Mouse (Mus musculus): ENCODE results near the gene Rps6ka2. TPM values are rescaled to one million over a fixed set of nuclear protein-coding genes. Genes with fewer than 3 reads are reported as not detected.

The Rps6ka2 gene
- polyA plus RNA-seq, 1 experiment from 2014 or later: 18.9 TPM

DNA sequence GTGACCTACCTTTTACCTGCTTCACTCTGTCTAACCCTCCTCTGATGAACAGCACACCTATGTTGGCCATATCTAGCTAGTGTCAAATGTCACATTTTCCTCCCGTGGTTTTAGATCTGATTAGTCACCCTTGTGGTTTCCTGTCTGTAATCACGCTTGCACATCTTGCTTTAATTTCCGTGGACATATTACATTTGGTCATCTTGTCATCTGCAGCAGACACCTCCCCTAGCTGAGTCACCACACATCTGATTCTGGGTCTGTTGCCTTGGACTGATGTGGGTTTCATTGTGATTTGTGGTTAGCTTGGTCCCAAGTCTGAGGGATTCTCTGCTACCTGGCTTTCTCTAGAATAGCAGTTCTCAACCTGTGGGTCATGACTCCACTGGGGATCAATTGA lies 6.0 kb upstream of the Rps6ka2 start:
- Histone ChIP-seq H3K27me3 (replicated peaks; ENCODE audit: control insufficient read depth, insufficient read depth, low read length) (no peaks in the 10 kb centered on the region), H3K36me3 (ENCODE audit: control insufficient read depth, insufficient read depth, low read length) (no peaks in the 10 kb centered on the region), H3K9me3 (replicated peaks; ENCODE audit: control insufficient read depth, low read length) (no peaks in the 10 kb centered on the region), H3K9ac (ENCODE audit: low read length) (no peak overlapping the region), H3K27ac (ENCODE audit: low read depth, low read length) (no peak overlapping the region), H3K4me3 (ENCODE audit: low read depth, low read length) (no peak overlapping the region), H3K4me2 (ENCODE audit: low read length) (no peak overlapping the region), H3K4me1 (ENCODE audit: control insufficient read depth, insufficient read depth, low read length) (peaks cover 4% of the 10 kb centered on the region)
- DNase-seq (ENCODE audit: low spot score) (no peak), ATAC-seq (no peak)
- 89% methylated on average over 3 of the region's 3 CpGs for WGBS

DNA sequence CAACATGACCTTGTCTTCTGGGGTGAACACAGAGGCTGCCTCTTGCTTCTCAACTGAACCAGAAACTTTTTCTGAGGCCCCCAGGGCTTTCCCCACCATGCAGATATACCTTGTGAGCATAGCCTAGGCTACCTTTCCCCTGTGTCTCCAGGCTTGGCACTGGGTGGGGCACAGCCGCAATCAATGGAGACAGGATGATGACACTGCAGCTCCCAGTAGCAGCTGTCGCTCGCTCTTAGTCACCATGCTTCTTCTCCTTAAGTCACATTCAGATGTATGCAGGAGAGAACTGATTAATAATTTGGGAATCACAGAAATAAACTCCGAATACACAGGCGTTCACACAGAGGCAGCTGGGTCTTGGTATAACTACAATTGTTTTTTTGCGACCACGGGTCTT lies 4.4 kb upstream of the Rps6ka2 start:
- H3K4me3 ChIP-seq (ENCODE audit: low read depth, low read length): no peak overlapping the region
- no peaks in the 10 kb centered on the region for H3K36me3 ChIP-seq (ENCODE audit: control insufficient read depth, insufficient read depth, low read length)
- no peak for DNase-seq (ENCODE audit: low spot score)
- peaks cover 7% of the 10 kb centered on the region for H3K4me1 ChIP-seq (ENCODE audit: control insufficient read depth, insufficient read depth, low read length)
- H3K9ac ChIP-seq (ENCODE audit: low read length): no peak overlapping the region
- WGBS: 96% methylated on average over 7 of the region's 7 CpGs
- no peak overlapping the region for H3K4me2 ChIP-seq (ENCODE audit: low read length)
- H3K27ac ChIP-seq (ENCODE audit: low read depth, low read length): no peak overlapping the region
- H3K27me3 ChIP-seq (replicated peaks; ENCODE audit: control insufficient read depth, insufficient read depth, low read length): no peaks in the 10 kb centered on the region
- no peak for ATAC-seq
- H3K9me3 ChIP-seq (replicated peaks; ENCODE audit: control insufficient read depth, low read length): no peaks in the 10 kb centered on the region

DNA sequence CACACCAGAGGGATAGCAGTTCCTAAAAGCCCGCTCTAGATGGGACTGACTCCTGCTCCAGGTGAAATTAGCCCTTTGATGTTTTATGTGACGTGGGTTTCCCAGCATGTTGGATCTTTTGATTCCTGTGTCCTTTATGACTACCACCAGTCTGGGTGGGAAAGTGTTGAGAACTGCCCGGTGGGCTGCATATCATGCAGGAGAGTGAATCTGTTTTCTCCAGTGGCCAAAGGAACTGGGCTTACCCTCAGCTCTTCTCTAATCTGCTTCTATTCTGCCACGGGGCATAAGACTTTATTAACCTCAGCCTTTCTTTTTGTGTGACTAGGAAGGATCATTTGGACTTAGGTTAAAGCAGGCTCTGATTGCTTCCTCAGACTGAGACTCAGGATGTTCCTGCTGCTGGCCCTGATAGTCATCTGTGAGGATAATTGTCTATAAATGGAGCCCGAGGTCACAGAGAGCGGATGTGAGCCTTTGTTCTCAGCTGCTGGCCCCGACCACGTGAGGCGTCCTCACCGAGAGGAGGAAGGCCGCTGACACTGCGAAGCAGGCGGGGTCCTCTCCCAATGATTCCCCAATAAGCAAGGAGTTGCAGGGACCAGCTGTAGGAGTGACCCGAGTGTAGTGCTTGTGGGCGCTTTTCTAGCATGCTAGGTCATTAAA lies 821 bp upstream of the Rps6ka2 start:
- H3K4me3 ChIP-seq (ENCODE audit: low read depth, low read length): peak overlapping the region; percentile 78
- H3K9me3 ChIP-seq (replicated peaks; ENCODE audit: control insufficient read depth, low read length): no peaks in the 10 kb centered on the region
- H3K4me2 ChIP-seq (ENCODE audit: low read length): peak overlapping the region; percentile 92
- H3K27ac ChIP-seq (ENCODE audit: low read depth, low read length): peak overlapping the region; percentile 81
- ATAC-seq: peak; percentile 47
- no peaks in the 10 kb centered on the region for H3K27me3 ChIP-seq (replicated peaks; ENCODE audit: control insufficient read depth, insufficient read depth, low read length)
- no peaks in the 10 kb centered on the region for H3K36me3 ChIP-seq (ENCODE audit: control insufficient read depth, insufficient read depth, low read length)
- H3K4me1 ChIP-seq (ENCODE audit: control insufficient read depth, insufficient read depth, low read length): peaks cover 15% of the 10 kb centered on the region
- peak overlapping the region; percentile 48 for H3K9ac ChIP-seq (ENCODE audit: low read length)
- DNase-seq (ENCODE audit: low spot score): peak; percentile 70
- 8% methylated on average over 15 of the region's 15 CpGs for WGBS

DNA sequence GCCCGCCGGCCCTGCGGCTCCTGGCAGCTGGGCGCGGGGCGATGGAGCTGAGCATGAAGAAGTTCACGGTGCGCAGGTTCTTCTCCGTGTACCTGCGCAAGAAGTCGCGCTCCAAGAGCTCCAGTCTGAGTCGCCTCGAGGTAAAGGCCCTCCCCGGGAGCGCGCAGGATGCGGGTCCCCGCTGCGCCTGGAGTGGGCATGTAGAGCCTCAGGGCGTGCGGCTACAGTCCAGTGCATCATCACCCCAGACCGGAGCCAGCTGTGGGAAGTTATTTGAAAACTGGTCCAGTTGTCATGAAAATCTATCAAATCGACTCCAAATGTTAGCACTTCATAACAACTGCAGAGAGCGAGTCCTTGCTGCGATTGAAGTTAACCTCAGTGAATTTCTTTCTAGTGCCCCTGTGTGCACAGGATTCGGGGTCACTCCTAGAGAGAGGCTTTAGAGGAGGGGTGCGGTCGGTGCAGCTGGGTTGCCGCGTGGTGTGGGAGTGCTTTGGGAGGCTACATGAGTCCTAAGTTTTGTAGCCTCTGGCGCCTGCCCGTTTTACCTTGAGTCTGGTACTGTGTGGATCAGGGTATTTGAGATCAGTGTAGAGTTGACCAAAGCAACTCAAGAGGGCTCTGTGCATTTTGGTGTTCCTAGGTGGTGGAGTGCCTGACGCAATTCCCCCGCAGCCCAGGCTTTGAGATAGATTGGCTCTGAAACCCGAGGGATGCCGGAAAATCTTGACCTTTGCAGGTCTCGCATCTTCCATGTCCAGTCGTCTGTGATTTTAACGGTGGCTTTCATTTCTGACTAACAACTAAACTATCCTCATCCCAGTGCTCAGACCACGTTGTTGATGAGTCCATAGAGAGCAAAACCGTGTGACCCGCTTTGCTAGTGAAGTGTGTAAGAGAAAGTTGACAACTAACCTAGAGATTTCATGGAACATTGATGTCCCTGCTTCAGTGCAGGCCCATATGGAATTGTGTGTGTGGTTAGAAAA lies 685 bp downstream of the Rps6ka2 start:
- no peak; the same call in 1 of the 2 replicates for ATAC-seq
- DNase-seq (ENCODE audit: low spot score): no peak
- H3K4me1 ChIP-seq (ENCODE audit: control insufficient read depth, insufficient read depth, low read length): peaks cover 15% of the 10 kb centered on the region
- peak overlapping the region; percentile 79 for H3K9ac ChIP-seq (ENCODE audit: low read length)
- no peaks in the 10 kb centered on the region for H3K27me3 ChIP-seq (replicated peaks; ENCODE audit: control insufficient read depth, insufficient read depth, low read length)
- peak overlapping the region; percentile 78 for H3K4me3 ChIP-seq (ENCODE audit: low read depth, low read length)
- H3K9me3 ChIP-seq (replicated peaks; ENCODE audit: control insufficient read depth, low read length): no peaks in the 10 kb centered on the region
- no peaks in the 10 kb centered on the region for H3K36me3 ChIP-seq (ENCODE audit: control insufficient read depth, insufficient read depth, low read length)
- peak overlapping the region; percentile 92 for H3K4me2 ChIP-seq (ENCODE audit: low read length)
- 2% methylated on average over 43 of the region's 43 CpGs for WGBS
- peak overlapping the region; percentile 63 for H3K27ac ChIP-seq (ENCODE audit: low read depth, low read length)

DNA sequence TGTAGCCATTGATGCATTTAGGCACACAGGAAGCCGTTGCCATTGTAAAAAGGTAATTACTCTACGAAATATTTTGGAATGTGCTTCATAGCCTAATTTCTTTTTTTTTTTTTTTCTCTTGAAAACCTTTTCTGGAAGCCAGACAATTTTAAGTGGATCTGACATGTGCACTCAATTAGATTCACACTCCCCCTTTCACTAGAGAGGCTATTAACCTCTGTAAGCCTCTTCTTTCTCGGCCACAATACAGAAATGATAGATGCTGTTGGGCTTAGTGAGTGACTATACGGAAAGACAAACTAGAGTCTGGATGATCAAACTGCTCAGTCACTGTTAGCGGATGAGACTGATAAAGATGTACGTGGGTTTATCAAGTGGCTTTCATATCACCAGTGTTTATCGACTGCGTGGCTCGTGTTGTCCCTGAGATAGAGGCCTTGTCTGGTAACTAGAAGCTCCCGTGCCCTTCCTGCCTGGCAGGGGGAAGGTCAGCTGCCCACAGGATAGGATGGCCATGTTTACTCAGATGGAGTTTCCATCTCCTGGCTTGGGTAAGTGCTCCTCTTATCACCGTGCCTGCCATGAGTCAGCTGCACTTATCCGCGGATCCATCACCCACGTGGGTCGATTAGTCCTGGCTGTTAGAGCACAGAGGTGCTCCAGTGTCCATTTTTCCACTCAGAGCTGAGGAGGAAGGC lies 3.6 kb downstream of the Rps6ka2 start:
- no peaks in the 10 kb centered on the region for H3K36me3 ChIP-seq (ENCODE audit: control insufficient read depth, insufficient read depth, low read length)
- H3K4me3 ChIP-seq (ENCODE audit: low read depth, low read length): no peak overlapping the region
- no peak overlapping the region for H3K4me2 ChIP-seq (ENCODE audit: low read length)
- peaks cover 20% of the 10 kb centered on the region for H3K4me1 ChIP-seq (ENCODE audit: control insufficient read depth, insufficient read depth, low read length)
- 81% methylated on average over 15 of the region's 15 CpGs for WGBS
- ATAC-seq: no peak
- no peaks in the 10 kb centered on the region for H3K9me3 ChIP-seq (replicated peaks; ENCODE audit: control insufficient read depth, low read length)
- no peak for DNase-seq (ENCODE audit: low spot score)
- no peaks in the 10 kb centered on the region for H3K27me3 ChIP-seq (replicated peaks; ENCODE audit: control insufficient read depth, insufficient read depth, low read length)
- no peak overlapping the region for H3K9ac ChIP-seq (ENCODE audit: low read length)
- H3K27ac ChIP-seq (ENCODE audit: low read depth, low read length): no peak overlapping the region

DNA sequence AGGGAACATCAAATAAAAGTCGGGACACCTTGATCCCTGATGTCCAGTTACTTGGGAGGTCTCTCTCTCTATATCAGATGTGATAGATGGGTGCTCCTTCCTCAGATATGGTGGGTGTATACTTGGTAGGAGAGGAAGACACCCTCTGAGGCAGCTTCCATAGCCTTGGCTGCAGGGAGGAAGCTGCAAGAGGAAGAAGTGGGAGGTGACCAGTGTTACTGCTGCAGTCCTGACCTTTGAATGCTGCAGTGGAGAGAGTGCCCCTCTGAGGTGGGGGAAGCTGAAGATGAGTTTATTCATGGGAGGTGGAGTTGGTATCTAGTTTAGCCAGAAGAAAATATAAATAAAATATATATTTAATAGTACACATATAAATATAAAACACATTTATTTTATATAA lies 5.4 kb downstream of the Rps6ka2 start:
- ATAC-seq (no peak), DNase-seq (ENCODE audit: low spot score) (no peak)
- Histone ChIP-seq H3K9ac (ENCODE audit: low read length) (no peak overlapping the region), H3K4me2 (ENCODE audit: low read length) (no peak overlapping the region), H3K9me3 (replicated peaks; ENCODE audit: control insufficient read depth, low read length) (no peaks in the 10 kb centered on the region), H3K36me3 (ENCODE audit: control insufficient read depth, insufficient read depth, low read length) (no peaks in the 10 kb centered on the region), H3K27ac (ENCODE audit: low read depth, low read length) (no peak overlapping the region), H3K4me1 (ENCODE audit: control insufficient read depth, insufficient read depth, low read length) (peaks cover 13% of the 10 kb centered on the region; the same call in 1 of the 2 replicates), H3K4me3 (ENCODE audit: low read depth, low read length) (no peak overlapping the region), H3K27me3 (replicated peaks; ENCODE audit: control insufficient read depth, insufficient read depth, low read length) (no peaks in the 10 kb centered on the region)
- WGBS: 87% methylated on average over 1 of the region's 1 CpGs

DNA sequence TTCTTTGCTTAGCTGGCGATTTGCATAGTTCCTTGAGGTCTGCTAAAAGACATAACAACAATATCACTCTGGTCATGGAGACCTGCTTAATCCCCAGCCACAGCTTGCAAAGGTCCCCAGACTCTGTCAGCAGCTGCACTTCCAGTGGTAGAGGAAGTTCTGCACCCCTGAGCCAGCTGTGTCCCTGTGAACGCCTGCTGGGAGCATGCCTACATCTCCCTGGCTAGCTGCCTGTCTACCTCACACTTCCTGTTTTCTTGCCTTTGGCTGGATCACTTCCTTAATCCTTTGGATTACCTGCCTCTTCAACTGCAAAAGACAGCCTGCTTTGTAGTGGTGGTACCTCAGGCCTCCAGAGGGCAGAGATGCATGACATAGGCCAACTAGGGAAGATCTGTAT lies 6.5 kb downstream of the Rps6ka2 start:
- no peaks in the 10 kb centered on the region for H3K9me3 ChIP-seq (replicated peaks; ENCODE audit: control insufficient read depth, low read length)
- no peak overlapping the region for H3K4me2 ChIP-seq (ENCODE audit: low read length)
- DNase-seq (ENCODE audit: low spot score) (no peak), ATAC-seq (no peak)
- H3K9ac ChIP-seq (ENCODE audit: low read length): no peak overlapping the region
- H3K36me3 ChIP-seq (ENCODE audit: control insufficient read depth, insufficient read depth, low read length): no peaks in the 10 kb centered on the region
- 0 out of 2 replicates have a peak, but pooled peaks cover 5% of the 10 kb centered on the region for H3K4me1 ChIP-seq (ENCODE audit: control insufficient read depth, insufficient read depth, low read length)
- H3K4me3 ChIP-seq (ENCODE audit: low read depth, low read length): no peak overlapping the region
- WGBS: 36% methylated on average over 2 of the region's 2 CpGs
- H3K27ac ChIP-seq (ENCODE audit: low read depth, low read length): no peak overlapping the region; the same call in 1 of the 2 replicates
- H3K27me3 ChIP-seq (replicated peaks; ENCODE audit: control insufficient read depth, insufficient read depth, low read length): no peaks in the 10 kb centered on the region

DNA sequence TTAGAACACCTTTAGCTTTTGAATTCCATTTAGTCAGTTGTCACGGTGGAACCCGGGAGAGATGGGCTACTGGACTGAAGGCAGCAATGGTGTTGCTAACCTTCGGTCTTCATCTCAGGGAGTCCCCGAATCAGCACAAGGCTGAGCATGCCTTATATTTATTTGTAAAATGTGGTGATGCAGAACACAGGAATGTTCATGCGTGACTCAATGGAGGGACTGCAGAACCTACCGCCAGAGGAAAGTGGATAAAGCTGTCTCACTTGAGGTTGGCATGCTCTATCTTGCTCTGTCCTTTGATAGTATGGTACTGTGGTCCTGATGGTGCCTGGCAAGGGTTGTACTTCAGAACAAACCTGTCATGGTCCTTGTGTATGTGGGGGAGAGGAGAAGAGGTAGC lies 8.3 kb downstream of the Rps6ka2 start:
- no peak for ATAC-seq
- H3K4me1 ChIP-seq (ENCODE audit: control insufficient read depth, insufficient read depth, low read length): 0 out of 2 replicates have a peak, but pooled peaks cover 5% of the 10 kb centered on the region
- WGBS: 99% methylated on average over 6 of the region's 6 CpGs

More for the DNA sequence above, 8.3 kb downstream of the Rps6ka2 start:
- no peaks in the 10 kb centered on the region for H3K27me3 ChIP-seq (replicated peaks; ENCODE audit: control insufficient read depth, insufficient read depth, low read length)
- no peak overlapping the region for H3K27ac ChIP-seq (ENCODE audit: low read depth, low read length)
- no peak for DNase-seq (ENCODE audit: low spot score)
- H3K4me2 ChIP-seq (ENCODE audit: low read length): no peak overlapping the region
- H3K4me3 ChIP-seq (ENCODE audit: low read depth, low read length): no peak overlapping the region
- H3K36me3 ChIP-seq (ENCODE audit: control insufficient read depth, insufficient read depth, low read length): no peaks in the 10 kb centered on the region
- H3K9me3 ChIP-seq (replicated peaks; ENCODE audit: control insufficient read depth, low read length): no peaks in the 10 kb centered on the region
- H3K9ac ChIP-seq (ENCODE audit: low read length): no peak overlapping the region

Data from forebrain, embryonic 14.5 days (tissue).